Mouse (Mus musculus) layer of hippocampus, postnatal 10 days (tissue): ENCODE measurements at regions not wholly inside any gene's neighbourhood (a gene's known extent, or its start where the extent isn't known, plus 50 kb on each side); places are given as distances from the start of the nearest gene placed in this dataset.

ENCODE experiments used
- DNase-seq, 2 experiments: peaks; one replicate each; pipeline ENCODE4 v3.0.0; 2021; ENCODE audit warnings: low spot score in 2 of 2

DNA sequence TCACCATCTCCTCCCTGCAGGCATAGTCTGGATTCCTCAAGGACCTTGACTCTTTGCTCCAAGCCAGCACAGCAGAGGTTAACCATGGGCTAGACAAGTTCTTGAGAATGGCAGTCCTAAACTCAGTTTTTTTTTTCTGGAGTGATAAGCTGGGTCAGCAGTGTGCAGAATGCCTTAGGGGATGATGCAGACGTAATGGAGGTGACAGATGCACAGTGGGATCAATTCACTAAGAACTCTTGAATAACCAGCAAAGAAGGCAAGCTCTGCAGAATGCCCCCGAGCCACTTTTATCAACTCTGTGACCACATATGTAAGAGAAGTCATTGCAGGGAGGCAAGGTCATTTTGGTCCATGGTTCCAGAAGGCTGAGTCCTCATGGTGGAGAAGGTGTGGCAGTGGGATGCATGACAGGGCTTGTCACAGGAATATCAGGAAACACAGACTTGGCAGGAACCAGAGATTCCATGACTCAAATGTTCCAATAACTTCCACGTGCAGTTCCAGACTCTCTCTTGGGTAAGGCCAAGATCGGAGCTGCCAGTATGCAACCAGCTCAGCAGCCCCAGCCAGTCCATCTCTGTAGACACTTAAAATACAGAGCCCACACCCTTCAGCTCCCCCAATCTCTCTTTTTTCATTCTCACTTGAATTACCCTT lies 494.3 kb downstream of the Cdh26 start:
- DNase-seq = no peak

DNA sequence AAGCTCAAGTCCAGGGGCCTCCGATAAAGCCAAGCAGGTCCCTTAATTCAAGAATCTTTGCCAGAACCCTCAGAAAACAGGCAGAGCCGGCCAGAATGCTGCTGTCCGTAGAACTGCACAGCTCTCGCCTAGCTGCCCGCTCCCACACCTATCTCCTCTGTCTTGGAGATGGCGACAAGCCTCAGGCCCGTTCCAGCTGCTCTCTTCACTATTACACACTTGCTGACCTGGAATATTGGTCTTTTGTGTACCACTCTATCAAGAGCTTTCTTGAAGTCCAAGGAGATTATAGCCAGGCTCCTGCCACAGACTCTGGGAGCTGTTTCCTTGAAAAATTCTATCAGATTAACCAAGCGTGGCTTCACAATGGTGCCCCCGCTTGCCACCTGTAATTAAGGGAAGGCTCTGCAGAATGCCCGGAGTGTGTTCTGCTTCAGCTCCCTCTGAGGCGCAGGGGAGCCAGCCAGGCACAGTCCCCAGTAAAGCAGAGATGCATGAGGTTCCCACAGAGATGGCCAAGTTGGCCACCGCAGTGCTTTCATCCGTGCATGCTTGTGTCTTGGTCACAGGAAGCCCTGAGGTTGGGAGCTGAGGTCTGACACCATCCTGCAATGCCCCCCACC lies 496.8 kb downstream of the Cdh26 start:
- DNase-seq = no peak

GRCm38 (mm10) chr2:178929033-178929432 lies 498.7 kb downstream of the Cdh26 start:
- DNase-seq = no peak

- no peak for DNase-seq
Observed at GRCm38 (mm10) chr2:178930125-178930524, 499.8 kb downstream of the Cdh26 start.

- DNase-seq = no peak
Observed at GRCm38 (mm10) chr2:178948471-178948870, 493.8 kb upstream of the Cdh4 start.

DNA sequence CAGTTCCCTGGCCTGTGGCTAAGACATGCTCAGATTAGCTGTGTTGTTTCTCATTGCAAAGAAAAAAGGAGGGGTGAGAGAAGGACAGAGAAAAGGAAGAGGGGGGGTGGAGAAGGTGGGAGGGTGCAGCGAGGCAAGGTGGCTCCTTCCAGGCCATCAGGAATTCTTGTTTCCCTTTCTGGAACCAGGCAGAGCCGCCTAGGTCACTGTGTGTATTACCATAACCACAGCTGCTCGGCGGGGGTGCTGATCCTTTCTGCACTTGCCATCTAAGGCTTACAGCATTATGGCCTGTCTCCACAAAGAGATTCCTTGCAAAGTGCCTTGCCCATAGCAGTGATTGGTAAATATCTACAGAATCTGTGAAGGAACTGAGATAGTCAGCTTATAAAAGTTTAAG lies 493.1 kb upstream of the Cdh4 start:
- no peak for DNase-seq

- no peak for DNase-seq
Observed at GRCm38 (mm10) chr2:178950304-178950703, 491.9 kb upstream of the Cdh4 start.

- DNase-seq = no peak
Observed at GRCm38 (mm10) chr2:178954420-178955067, 487.7 kb upstream of the Cdh4 start.

- no peak for DNase-seq
Observed at GRCm38 (mm10) chr2:178958829-178959228, 483.4 kb upstream of the Cdh4 start.

DNA sequence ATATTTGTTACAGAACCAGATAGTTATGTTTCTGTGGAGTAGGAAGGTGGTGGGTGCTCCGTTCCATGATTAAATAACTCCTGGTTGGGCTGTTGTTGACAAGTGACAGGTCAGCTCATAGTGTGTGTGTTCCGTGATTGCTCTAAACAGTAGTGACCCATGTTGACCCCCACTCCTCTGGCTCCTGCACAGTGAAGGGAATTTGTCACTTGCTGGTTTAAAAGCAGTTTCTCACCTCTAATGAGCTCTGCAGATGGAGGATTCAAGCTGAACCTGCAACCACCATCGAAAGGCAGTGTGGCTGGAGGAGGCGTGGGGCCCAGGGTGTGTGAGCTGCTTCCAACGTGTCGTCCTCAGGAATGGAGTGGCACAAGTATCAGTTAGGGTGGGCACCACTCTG lies 482.6 kb upstream of the Cdh4 start:
- no peak for DNase-seq

GRCm38 (mm10) chr2:178967584-178968365 lies 474.5 kb upstream of the Cdh4 start:
- no peak for DNase-seq

- no peak for DNase-seq
Observed at GRCm38 (mm10) chr2:178969732-178970131, 472.5 kb upstream of the Cdh4 start.

DNA sequence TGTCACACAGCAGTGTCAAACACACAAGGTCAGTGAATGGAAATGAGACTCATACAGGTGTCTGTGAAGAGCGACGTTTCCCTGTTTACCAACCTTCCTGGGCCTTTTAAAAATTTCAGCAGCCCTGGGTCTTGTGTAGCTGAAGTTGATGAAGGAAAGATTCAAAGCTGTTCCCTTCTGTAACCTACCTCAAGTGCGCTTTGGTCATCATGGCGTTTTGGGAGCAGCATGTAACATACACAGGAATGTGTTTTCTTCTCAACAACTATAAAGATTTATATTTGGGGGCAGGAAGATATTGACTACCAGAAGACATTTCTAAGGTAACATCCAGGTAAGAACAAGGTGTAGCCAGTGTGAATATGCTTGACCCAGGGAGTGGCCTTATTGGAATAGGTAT lies 466.9 kb upstream of the Cdh4 start:
- DNase-seq = no peak

DNA sequence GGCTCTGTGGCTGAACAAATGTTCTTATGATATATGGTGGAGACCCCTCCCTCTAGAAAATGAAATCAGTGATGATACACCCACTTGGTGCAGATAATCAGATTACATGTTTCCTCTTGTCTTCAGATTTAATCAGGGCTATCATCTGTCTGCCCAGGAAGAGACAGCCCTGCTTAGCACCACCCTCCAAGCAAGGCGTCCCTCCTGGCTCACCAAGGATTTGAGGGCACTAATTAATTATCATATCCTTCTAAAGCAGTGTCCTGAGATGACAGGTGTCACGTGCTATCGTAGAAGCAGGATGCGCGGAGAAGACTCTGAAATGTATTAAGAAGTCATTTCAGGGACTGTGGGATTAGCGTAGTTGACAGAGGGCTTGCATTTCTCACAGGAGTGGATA lies 466.2 kb upstream of the Cdh4 start:
- no peak for DNase-seq

- DNase-seq = no peak
Observed at GRCm38 (mm10) chr2:178976495-178976894, 465.7 kb upstream of the Cdh4 start.

DNA sequence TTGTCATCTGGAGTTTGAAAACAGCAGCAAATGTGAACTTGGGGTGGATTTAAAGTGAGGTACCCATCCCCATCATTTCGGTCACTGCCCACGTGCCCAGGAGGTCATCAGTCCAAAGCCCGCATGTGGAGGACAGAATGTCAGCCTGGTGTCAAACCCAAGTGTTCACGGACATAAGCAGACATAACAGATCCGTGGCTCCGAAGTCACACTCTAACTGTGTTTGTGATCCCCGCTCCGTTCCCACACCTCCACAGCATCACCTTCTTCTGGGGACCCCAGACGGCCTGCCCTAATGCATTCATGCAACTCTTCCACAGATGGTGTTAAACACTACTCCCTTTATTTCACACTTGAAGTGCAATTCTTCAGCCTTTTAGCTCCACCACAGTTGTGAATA lies 462.8 kb upstream of the Cdh4 start:
- no peak for DNase-seq

- DNase-seq = no peak
Observed at GRCm38 (mm10) chr2:178981736-178982502, 460.3 kb upstream of the Cdh4 start.

DNA sequence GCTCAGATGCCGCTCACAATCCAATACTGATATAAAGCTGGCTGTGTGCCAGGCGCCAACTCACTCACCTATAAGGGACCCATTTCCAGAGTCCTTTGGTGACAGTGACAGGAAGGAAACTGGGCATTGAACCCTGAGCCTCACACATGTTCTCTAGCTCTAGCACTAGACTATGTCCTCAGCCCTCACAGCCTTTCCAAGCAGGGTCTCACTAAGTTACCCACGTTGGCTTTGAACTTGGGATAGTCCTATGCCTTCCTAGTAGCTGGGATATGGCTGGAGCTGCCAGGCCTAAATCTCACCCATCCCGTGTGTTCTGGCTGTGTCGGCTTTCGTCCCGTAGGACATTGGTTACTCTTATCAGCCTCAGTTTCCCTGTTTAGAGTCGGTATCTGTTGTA lies 458.4 kb upstream of the Cdh4 start:
- no peak for DNase-seq

GRCm38 (mm10) chr2:178987935-178988334 lies 454.3 kb upstream of the Cdh4 start:
- DNase-seq = no peak

DNA sequence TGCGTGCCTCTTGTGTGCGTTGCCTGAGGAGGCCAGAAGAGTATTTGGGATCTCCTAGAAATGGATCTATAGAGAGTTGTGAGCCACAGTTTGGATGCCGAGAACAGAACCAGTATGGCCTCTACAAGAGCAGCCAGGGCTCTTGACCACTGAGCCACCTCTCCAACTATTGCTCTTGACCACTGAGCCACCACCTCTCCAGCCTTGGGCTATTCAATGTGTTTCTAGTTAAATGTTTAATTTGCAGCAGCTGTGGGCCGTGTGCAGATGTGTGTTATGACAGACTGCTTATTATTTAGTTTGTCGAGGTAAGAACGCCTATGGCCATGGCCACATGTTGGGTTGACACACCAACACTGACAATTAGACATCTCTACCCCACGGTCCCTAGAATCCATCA lies 452.9 kb upstream of the Cdh4 start:
- no peak for DNase-seq

DNA sequence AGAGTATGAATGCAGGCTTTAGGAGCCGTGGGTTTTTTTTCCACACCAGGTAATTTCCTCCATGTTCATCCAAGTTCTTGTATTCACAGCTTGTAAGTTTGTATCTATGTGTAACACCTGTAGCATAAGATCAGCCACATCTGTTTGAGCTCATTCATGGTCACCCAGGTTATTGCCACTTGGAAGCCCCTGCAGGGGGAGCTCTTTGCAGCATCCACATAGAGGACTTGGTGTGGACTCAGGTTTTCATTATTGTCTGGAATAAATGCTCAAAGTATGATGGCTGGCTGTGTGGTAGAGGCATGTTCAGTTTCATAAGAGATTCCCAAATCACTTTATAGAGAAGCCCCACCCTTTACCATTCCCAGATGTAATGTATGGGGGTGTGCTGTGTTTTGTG lies 452.4 kb upstream of the Cdh4 start:
- no peak for DNase-seq
